Mouse (Mus musculus) megakaryocyte, embryonic 14.5 days (primary cell): ENCODE results near the gene Foxc2.

Experiments used
- FLI1 ChIP-seq: IDR thresholded peaks from 2 replicates; pipeline ENCODE4 v1.6.1; 2012; ENCODE audit warnings: low read length, inconsistent platforms, mixed read lengths
- GATA1 ChIP-seq: IDR thresholded peaks from 3 replicates; pipeline ENCODE4 v1.6.1; 2012; ENCODE audit warnings: mixed read lengths, low read length, inconsistent platforms, borderline replicate concordance

DNA sequence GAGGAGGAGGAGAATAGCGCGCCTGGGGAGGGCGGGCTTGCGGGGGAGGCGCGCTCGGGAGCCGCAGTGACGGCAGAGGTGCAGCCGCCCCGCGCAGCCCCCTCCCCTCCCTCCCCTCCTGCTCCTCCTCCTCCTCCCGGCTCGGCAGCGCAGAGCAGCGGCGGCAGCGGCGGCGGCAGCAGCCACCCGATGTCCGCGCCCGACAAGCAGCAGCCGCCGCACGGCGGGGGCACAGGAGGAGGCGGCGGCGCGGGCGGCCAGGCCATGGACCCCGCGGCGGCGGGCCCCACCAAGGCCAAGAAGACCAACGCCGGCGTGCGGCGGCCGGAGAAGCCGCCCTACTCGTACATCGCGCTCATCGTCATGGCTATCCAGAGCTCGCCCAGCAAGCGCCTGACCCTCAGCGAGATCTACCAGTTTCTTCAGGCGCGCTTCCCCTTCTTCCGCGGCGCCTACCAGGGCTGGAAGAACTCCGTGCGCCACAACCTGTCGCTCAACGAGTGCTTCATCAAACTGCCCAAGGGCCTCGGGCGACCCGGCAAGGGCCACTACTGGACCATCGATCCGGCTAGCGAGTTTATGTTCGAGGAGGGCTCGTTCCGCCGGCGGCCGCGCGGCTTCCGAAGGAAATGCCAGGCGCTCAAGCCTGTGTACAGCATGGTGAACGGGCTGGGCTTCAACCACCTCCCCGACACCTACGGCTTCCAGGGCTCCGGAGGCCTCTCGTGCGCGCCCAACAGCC is 31.6 kb upstream of the Foxc2 start, which contains the start of gene Foxf1:
- TF ChIP-seq GATA1 (no peak), FLI1 (no peak)
